Mouse (Mus musculus) left cerebral cortex, postnatal 14 days (tissue): ENCODE data around the gene Gm17364. TPM values are rescaled to one million over a fixed set of nuclear protein-coding genes. Genes with fewer than 3 reads are reported as not detected.
"Not testable (repeated sequence)": the region's sequence is repeated elsewhere in the genome, so short reads cannot be mapped to it uniquely, and the experiment has no call there.

Source experiments
- DNase-seq, 2 experiments: peaks; one replicate each; pipeline ENCODE4 v3.0.0; 2021 to 2022; ENCODE audit warnings: low spot score in 2 of 2, mixed read lengths in 1 of 2
- intact Hi-C: fragments of 180-260 bp; cut with DNase I; formaldehyde crosslinking; loops from one replicate; pipeline ENCODE4 v1.15.1; 2025
- total RNA-seq, 2 experiments: library from RNA; stranded (reverse); gene quantifications; 2 replicates each; pipeline ENCODE4 v1.2.3; 2021

Gm17364 gene
- total RNA-seq, 2 experiments from 2014 or later: not detected

GRCm38 (mm10) chr13:41256126-41256525, 17.7 kb downstream of the Gm17364 start:
- intact Hi-C loops: no loop called here
- no peak for DNase-seq

GRCm38 (mm10) chr13:41252736-41253135, 21.0 kb downstream of the Gm17364 start:
- no peak for DNase-seq
- intact Hi-C loops: no loop called here

- intact Hi-C loops: no loop called here
- DNase-seq: no peak
Observed at GRCm38 (mm10) chr13:41252141-41252540, 21.6 kb downstream of the Gm17364 start.

GRCm38 (mm10) chr13:41251667-41252066, 22.1 kb downstream of the Gm17364 start:
- intact Hi-C loops: no loop called here
- no peak for DNase-seq

- intact Hi-C loops, DNase-seq: not testable (repeated sequence)
Observed at GRCm38 (mm10) chr13:41251232-41251631, 22.5 kb downstream of the Gm17364 start.

GRCm38 (mm10) chr13:41250318-41250981, 23.3 kb downstream of the Gm17364 start:
- intact Hi-C loops: no loop called here
- no peak for DNase-seq

- intact Hi-C loops: no loop called here
- DNase-seq: peak; percentile 93 to 97
Observed at GRCm38 (mm10) chr13:41249538-41250317, 24.0 kb downstream of the Gm17364 start, which contains the start of gene Smim13. TSS of gene Smim13 (plus strand) at chr13:41249844.

- intact Hi-C loops: no loop called here
- peak; percentile 30 to 57 for DNase-seq
Observed at GRCm38 (mm10) chr13:41248751-41249520, 24.8 kb downstream of the Gm17364 start.

GRCm38 (mm10) chr13:41244306-41244830, 29.4 kb downstream of the Gm17364 start:
- DNase-seq: no peak
- intact Hi-C loops: no loop called here

- intact Hi-C loops: no loop called here
Observed at GRCm38 (mm10) chr13:41241557-41241956, 32.2 kb downstream of the Gm17364 start.

GRCm38 (mm10) chr13:41238805-41239130, 35.0 kb downstream of the Gm17364 start:
- intact Hi-C loops: loop anchor here (5.0 to 10.0 kb wide), 4 partner anchors 151 to 456 kb away; partner anchors contain the start of gene Tmem14c
- peak; percentile 44 to 72 for DNase-seq

More at GRCm38 (mm10) chr13:41241557-41241956, 32.2 kb downstream of the Gm17364 start:
- no peak for DNase-seq

- intact Hi-C loops: loop anchor here (5.0 to 10.0 kb wide), 4 partner anchors 151 to 456 kb away; partner anchors contain the start of gene Tmem14c
- no peak for DNase-seq
Observed at GRCm38 (mm10) chr13:41238035-41238804, 35.6 kb downstream of the Gm17364 start.

- intact Hi-C loops: loop anchor here (2.0 to 10.0 kb wide), 5 partner anchors 101 to 454 kb away; partner anchors contain the start of gene Tmem14c
- no peak for DNase-seq
Observed at GRCm38 (mm10) chr13:41235845-41236741, 37.7 kb downstream of the Gm17364 start.

- DNase-seq: no peak
- intact Hi-C loops: loop anchor here (5.0 to 10.0 kb wide), 4 partner anchors 148 to 453 kb away; partner anchors contain the start of gene Tmem14c
Observed at GRCm38 (mm10) chr13:41235181-41235580, 38.6 kb downstream of the Gm17364 start.

GRCm38 (mm10) chr13:41233241-41233640, 40.5 kb downstream of the Gm17364 start:
- intact Hi-C loops: loop anchor here (10.0 kb wide), 1 partner anchor 218 kb away; the partner anchor contains the start of gene Tmem14c
- DNase-seq: no peak

- intact Hi-C loops: loop anchor here (10.0 kb wide), 1 partner anchor 217 kb away; the partner anchor contains the start of gene Tmem14c
- DNase-seq: no peak
Observed at GRCm38 (mm10) chr13:41232209-41232608, 41.6 kb downstream of the Gm17364 start.

GRCm38 (mm10) chr13:41231389-41231983, 42.3 kb downstream of the Gm17364 start:
- intact Hi-C loops: loop anchor here (10.0 kb wide), 1 partner anchor 217 kb away; the partner anchor contains the start of gene Tmem14c

More at GRCm38 (mm10) chr13:41231389-41231983, 42.3 kb downstream of the Gm17364 start:
- DNase-seq: peak in 1 of 2 experiments; percentile 39
